Mouse (Mus musculus): Measurements from ENCODE around the gene Zbtb20. TPM values are rescaled to one million over a fixed set of nuclear protein-coding genes. Genes with fewer than 3 reads are reported as not detected.
A peak's percentile ranks its signal among the peaks of the same experiment; 100 is the strongest.

Gene Zbtb20
- polyA plus RNA-seq, 1 experiment from 2014 or later, result 44.6 TPM

DNA sequence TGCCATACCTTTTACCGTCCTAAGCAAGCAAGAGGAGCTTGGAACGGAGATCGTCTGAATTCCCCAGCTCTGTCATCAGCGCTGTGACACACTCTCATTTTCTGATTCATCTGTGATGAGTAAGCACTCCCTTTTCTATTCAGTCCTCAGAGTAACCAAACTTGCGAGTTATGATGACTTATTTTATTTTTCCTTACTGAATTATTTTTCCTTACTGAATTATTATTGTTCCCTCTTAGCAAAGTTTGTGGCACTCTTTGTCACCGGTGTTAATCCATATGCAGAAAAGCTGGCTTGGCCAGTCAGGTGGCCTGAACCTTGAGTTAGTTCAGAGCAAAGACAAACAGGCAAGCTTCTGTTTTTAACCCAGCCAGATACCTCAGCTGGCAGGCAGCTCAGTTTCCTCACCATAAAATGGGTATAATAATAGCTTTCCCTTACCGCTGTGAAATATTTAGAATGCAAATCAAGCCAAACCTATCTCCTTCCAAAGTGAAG lies 583.1 kb downstream of the Zbtb20 start:
- ATAC-seq (ENCODE audit: low FRiP score, low TSS enrichment), result no peak
- no peak overlapping the region for H3K4me3 ChIP-seq (ENCODE audit: low read length)
- H3K9ac ChIP-seq (replicated peaks; ENCODE audit: low read length), result no peak overlapping the region
- peaks cover 22% of the 10 kb centered on the region for H3K4me1 ChIP-seq (ENCODE audit: insufficient read depth, low read length)
- no peak overlapping the region for H3K4me2 ChIP-seq (replicated peaks; ENCODE audit: low read depth, low read length)
- H3K27me3 ChIP-seq (ENCODE audit: insufficient read depth, low read length), result no peaks in the 10 kb centered on the region
- H3K9me3 ChIP-seq (ENCODE audit: low read length), result no peaks in the 10 kb centered on the region
- H3K36me3 ChIP-seq (ENCODE audit: insufficient read depth, low read length), result no peaks in the 10 kb centered on the region
- no peak overlapping the region for H3K27ac ChIP-seq (ENCODE audit: low read length)
- WGBS, result 78% methylated on average over 7 of the region's 7 CpGs

DNA sequence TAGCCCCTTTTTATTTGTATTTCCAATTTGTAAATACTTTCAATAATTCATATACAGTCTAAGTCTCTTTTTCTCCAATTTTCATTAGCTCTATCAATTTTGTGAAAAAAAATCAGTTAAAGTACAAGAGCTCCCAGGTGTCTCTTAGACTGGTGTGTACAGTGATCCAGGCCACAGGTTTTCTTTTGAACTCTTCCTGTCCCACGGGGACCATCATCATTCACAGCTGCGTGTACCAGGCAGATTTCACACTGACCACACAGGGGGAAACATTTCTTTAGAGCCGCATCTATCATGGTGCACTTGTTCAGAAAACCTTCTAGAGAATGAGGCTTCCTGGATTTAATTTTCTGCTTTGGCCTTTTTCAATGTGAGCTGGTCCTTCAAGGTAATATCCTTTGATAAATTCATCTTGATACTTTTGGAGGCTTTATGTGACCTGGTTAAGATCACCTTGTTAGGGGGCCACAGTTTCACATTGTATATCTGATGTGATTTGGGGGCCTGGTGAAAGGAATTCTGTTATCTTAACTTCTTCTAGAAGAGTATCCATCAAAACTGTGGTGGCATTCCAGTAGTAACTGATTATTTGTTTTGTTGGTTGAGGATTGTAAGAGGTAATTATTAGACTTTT lies 586.2 kb downstream of the Zbtb20 start:
- Histone ChIP-seq H3K4me2 (replicated peaks; ENCODE audit: low read depth, low read length) (no peak overlapping the region), H3K4me3 (ENCODE audit: low read length) (no peak overlapping the region), H3K4me1 (ENCODE audit: insufficient read depth, low read length) (peaks cover 24% of the 10 kb centered on the region), H3K9me3 (ENCODE audit: low read length) (no peaks in the 10 kb centered on the region), H3K27me3 (ENCODE audit: insufficient read depth, low read length) (no peaks in the 10 kb centered on the region), H3K36me3 (ENCODE audit: insufficient read depth, low read length) (no peaks in the 10 kb centered on the region), H3K27ac (ENCODE audit: low read length) (peak overlapping the region; percentile 41; the same call in 1 of the 2 replicates), H3K9ac (replicated peaks; ENCODE audit: low read length) (no peak overlapping the region)
- ATAC-seq (ENCODE audit: low FRiP score, low TSS enrichment), result no peak
- WGBS, result 77% methylated on average over 3 of the region's 3 CpGs

- Histone ChIP-seq H3K4me1 (ENCODE audit: insufficient read depth, low read length) (peaks cover 24% of the 10 kb centered on the region), H3K36me3 (ENCODE audit: insufficient read depth, low read length) (no peaks in the 10 kb centered on the region), H3K9ac (replicated peaks; ENCODE audit: low read length) (no peak overlapping the region), H3K27me3 (ENCODE audit: insufficient read depth, low read length) (no peaks in the 10 kb centered on the region), H3K27ac (ENCODE audit: low read length) (peak overlapping the region; percentile 61), H3K4me3 (ENCODE audit: low read length) (no peak overlapping the region), H3K9me3 (ENCODE audit: low read length) (no peaks in the 10 kb centered on the region), H3K4me2 (replicated peaks; ENCODE audit: low read depth, low read length) (0 out of 2 replicates have a peak overlapping the region, but pooled peaks have one; percentile 9)
- ATAC-seq (ENCODE audit: low FRiP score, low TSS enrichment), result peak; percentile 91
- 38% methylated on average over 11 of the region's 11 CpGs for WGBS
Measured at GRCm38 (mm10) chr16:43462470-43463455, 587.1 kb downstream of the Zbtb20 start.

GRCm38 (mm10) chr16:43463684-43464475 lies 588.2 kb downstream of the Zbtb20 start:
- Histone ChIP-seq H3K27me3 (ENCODE audit: insufficient read depth, low read length) (no peaks in the 10 kb centered on the region), H3K9me3 (ENCODE audit: low read length) (no peaks in the 10 kb centered on the region), H3K4me2 (replicated peaks; ENCODE audit: low read depth, low read length) (no peak overlapping the region), H3K9ac (replicated peaks; ENCODE audit: low read length) (no peak overlapping the region), H3K27ac (ENCODE audit: low read length) (no peak overlapping the region), H3K4me3 (ENCODE audit: low read length) (no peak overlapping the region), H3K4me1 (ENCODE audit: insufficient read depth, low read length) (peaks cover 24% of the 10 kb centered on the region), H3K36me3 (ENCODE audit: insufficient read depth, low read length) (no peaks in the 10 kb centered on the region)
- WGBS, result 66% methylated on average over 13 of the region's 13 CpGs
- no peak for ATAC-seq (ENCODE audit: low FRiP score, low TSS enrichment)

DNA sequence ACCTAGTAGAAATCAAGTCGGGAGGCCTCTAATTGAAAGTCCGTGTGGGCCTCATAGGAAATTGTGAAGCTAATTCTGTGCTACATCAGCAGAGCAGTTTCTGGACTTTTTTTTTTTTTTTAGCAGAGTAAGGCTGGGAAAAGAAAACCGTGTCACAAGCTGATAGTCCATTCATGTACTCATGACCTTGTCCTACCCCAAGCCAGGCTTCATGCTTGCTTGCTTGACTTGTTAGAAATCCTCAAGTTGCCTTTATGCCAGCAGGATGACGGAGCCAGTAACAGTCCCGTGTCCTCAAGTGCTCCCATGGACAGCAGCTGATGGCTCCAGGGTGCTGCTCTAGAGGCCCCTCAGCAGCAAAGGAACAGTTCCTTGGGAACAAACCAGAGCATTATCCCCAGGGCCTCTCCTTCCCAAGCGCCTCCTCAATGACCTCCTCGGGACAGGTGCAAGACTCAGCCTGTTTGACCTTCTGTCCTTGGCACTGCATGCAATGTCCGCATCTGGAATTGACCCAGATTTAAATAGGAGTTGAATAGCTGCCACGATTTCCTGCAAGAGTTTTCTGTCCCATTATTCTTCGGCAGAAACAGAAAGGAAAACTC lies 588.9 kb downstream of the Zbtb20 start:
- ATAC-seq (ENCODE audit: low FRiP score, low TSS enrichment), result no peak
- H3K4me3 ChIP-seq (ENCODE audit: low read length), result no peak overlapping the region
- no peak overlapping the region for H3K4me2 ChIP-seq (replicated peaks; ENCODE audit: low read depth, low read length)
- H3K4me1 ChIP-seq (ENCODE audit: insufficient read depth, low read length), result peaks cover 24% of the 10 kb centered on the region
- H3K9me3 ChIP-seq (ENCODE audit: low read length), result no peaks in the 10 kb centered on the region
- no peak overlapping the region for H3K9ac ChIP-seq (replicated peaks; ENCODE audit: low read length)
- H3K27me3 ChIP-seq (ENCODE audit: insufficient read depth, low read length), result no peaks in the 10 kb centered on the region
- peak overlapping the region; percentile 20; the same call in 1 of the 2 replicates for H3K27ac ChIP-seq (ENCODE audit: low read length)
- WGBS, result 64% methylated on average over 10 of the region's 10 CpGs
- H3K36me3 ChIP-seq (ENCODE audit: insufficient read depth, low read length), result no peaks in the 10 kb centered on the region

GRCm38 (mm10) chr16:43465368-43465839 lies 589.7 kb downstream of the Zbtb20 start:
- WGBS, result 65% methylated on average over 3 of the region's 3 CpGs
- no peak overlapping the region for H3K4me2 ChIP-seq (replicated peaks; ENCODE audit: low read depth, low read length)
- no peak overlapping the region for H3K4me3 ChIP-seq (ENCODE audit: low read length)

GRCm38 (mm10) chr16:43465921-43466748 lies 590.5 kb downstream of the Zbtb20 start:
- no peak overlapping the region for H3K4me3 ChIP-seq (ENCODE audit: low read length)
- WGBS, result 86% methylated on average over 9 of the region's 9 CpGs
- no peak overlapping the region for H3K9ac ChIP-seq (replicated peaks; ENCODE audit: low read length)
- no peak for ATAC-seq (ENCODE audit: low FRiP score, low TSS enrichment)
- H3K4me1 ChIP-seq (ENCODE audit: insufficient read depth, low read length), result peaks cover 24% of the 10 kb centered on the region
- H3K4me2 ChIP-seq (replicated peaks; ENCODE audit: low read depth, low read length), result no peak overlapping the region
- no peaks in the 10 kb centered on the region for H3K27me3 ChIP-seq (ENCODE audit: insufficient read depth, low read length)
- no peak overlapping the region for H3K27ac ChIP-seq (ENCODE audit: low read length)
- no peaks in the 10 kb centered on the region for H3K9me3 ChIP-seq (ENCODE audit: low read length)
- no peaks in the 10 kb centered on the region for H3K36me3 ChIP-seq (ENCODE audit: insufficient read depth, low read length)

More at GRCm38 (mm10) chr16:43465368-43465839, 589.7 kb downstream of the Zbtb20 start:
- Histone ChIP-seq H3K27me3 (ENCODE audit: insufficient read depth, low read length) (no peaks in the 10 kb centered on the region), H3K36me3 (ENCODE audit: insufficient read depth, low read length) (no peaks in the 10 kb centered on the region), H3K4me1 (ENCODE audit: insufficient read depth, low read length) (peaks cover 24% of the 10 kb centered on the region), H3K27ac (ENCODE audit: low read length) (no peak overlapping the region), H3K9ac (replicated peaks; ENCODE audit: low read length) (no peak overlapping the region), H3K9me3 (ENCODE audit: low read length) (no peaks in the 10 kb centered on the region)
- no peak for ATAC-seq (ENCODE audit: low FRiP score, low TSS enrichment)

DNA sequence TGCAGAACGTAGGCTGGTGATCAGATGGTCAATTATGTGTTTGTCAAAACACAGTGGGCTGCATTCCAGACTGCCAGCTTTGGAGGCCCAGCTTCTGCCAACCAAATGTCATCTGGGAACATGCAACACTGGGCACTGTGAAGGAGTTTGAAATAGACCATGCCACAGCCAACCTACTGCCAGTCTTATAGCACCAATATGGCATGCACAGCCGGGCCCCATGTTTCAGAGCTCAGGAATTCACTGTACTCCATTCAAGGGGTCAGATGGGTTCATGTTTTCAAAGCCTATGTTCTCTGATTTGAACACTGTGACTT lies 591.0 kb downstream of the Zbtb20 start:
- Histone ChIP-seq H3K4me3 (ENCODE audit: low read length) (no peak overlapping the region), H3K27me3 (ENCODE audit: insufficient read depth, low read length) (no peaks in the 10 kb centered on the region), H3K9me3 (ENCODE audit: low read length) (no peaks in the 10 kb centered on the region), H3K9ac (replicated peaks; ENCODE audit: low read length) (no peak overlapping the region), H3K27ac (ENCODE audit: low read length) (no peak overlapping the region), H3K4me2 (replicated peaks; ENCODE audit: low read depth, low read length) (no peak overlapping the region), H3K4me1 (ENCODE audit: insufficient read depth, low read length) (peaks cover 24% of the 10 kb centered on the region), H3K36me3 (ENCODE audit: insufficient read depth, low read length) (no peaks in the 10 kb centered on the region)
- no peak for ATAC-seq (ENCODE audit: low FRiP score, low TSS enrichment)
- 88% methylated on average over 2 of the region's 2 CpGs for WGBS
